Mouse (Mus musculus) liver, postnatal 0 days (tissue): Measurements from ENCODE around the gene Syncrip. TPM values are rescaled to one million over a fixed set of nuclear protein-coding genes. Genes with fewer than 3 reads are reported as not detected.
A peak's percentile ranks its signal among the peaks of the same experiment; 100 is the strongest.

Experiments
- ATAC-seq: fragments of 200-750 bp; cut with Nextera tagmentation; 2 replicates; pipeline ENCODE4 v1.8.0; 2017; ENCODE audit warnings: mild to moderate bottlenecking, moderate library complexity
- DNase-seq: peaks from one replicate; pipeline ENCODE4 v3.0.0-alpha.2; 2016
- H3K27ac ChIP-seq: fragments of 300-500 bp; sonication (generic); 2 replicates; pipeline ENCODE4 v1.5.1; 2014; ENCODE audit warnings: antibody characterized with exemption, moderate library complexity, mild to moderate bottlenecking, low read depth
- H3K27me3 ChIP-seq: fragments of 300-500 bp; sonication (generic); 2 replicates; pipeline ENCODE4 v1.6.1; 2014; ENCODE audit warnings: low read length, control low read depth, mixed read lengths; ENCODE audit not compliant: insufficient read depth
- H3K36me3 ChIP-seq: fragments of 300-500 bp; sonication (generic); replicated peaks from 2 replicates; pipeline ENCODE4 v1.6.1; 2014; ENCODE audit warnings: mild to moderate bottlenecking, control low read depth, low read length, moderate library complexity, mixed read lengths; ENCODE audit not compliant: insufficient read depth
- H3K4me1 ChIP-seq: fragments of 300-500 bp; sonication (generic); 2 replicates; pipeline ENCODE4 v1.6.1; 2014; ENCODE audit warnings: antibody characterized with exemption, mild to moderate bottlenecking, control low read depth; ENCODE audit not compliant: insufficient read depth
- H3K4me2 ChIP-seq: fragments of 300-500 bp; sonication (generic); 2 replicates; pipeline ENCODE4 v1.6.1; 2014; ENCODE audit warnings: low read depth, mild to moderate bottlenecking, low read length, moderate library complexity, mixed read lengths
- H3K4me3 ChIP-seq: fragments of 300-500 bp; sonication (generic); 2 replicates; pipeline ENCODE4 v1.5.1; 2014; ENCODE audit warnings: low read depth, low read length
- H3K9ac ChIP-seq: fragments of 300-500 bp; sonication (generic); replicated peaks from 2 replicates; pipeline ENCODE4 v1.6.1; 2014; ENCODE audit warnings: mild to moderate bottlenecking, moderate library complexity
- H3K9me3 ChIP-seq: fragments of 300-500 bp; sonication (generic); 2 replicates; pipeline ENCODE4 v1.6.1; 2016; ENCODE audit warnings: mild to moderate bottlenecking, control low read depth, low read length, mixed read lengths
- CTCF ChIP-seq: sonication (generic); IDR thresholded peaks from 2 replicates; pipeline ENCODE4 v1.5.1; 2016; ENCODE audit warnings: antibody characterized with exemption, low read depth
- EP300 ChIP-seq: IDR thresholded peaks from 2 replicates; pipeline ENCODE4 v1.6.1; 2016; ENCODE audit warnings: antibody characterized with exemption, low read depth, mild to moderate bottlenecking
- whole genome bisulfite sequencing: fragments of 180-500 bp; shearing (Covaris S2); extraction: QIAGEN DNeasy Blood & Tissue Kit; methylation state at CpG from one replicate; pipeline ENCODE4 v1.1.7; 2014; ENCODE audit not compliant: insufficient replicate concordance; 5-methylcytosine and 5-hydroxymethylcytosine counted together
- polyA plus RNA-seq: library from polyadenylated mRNA; unstranded; fragments of >200 nt; fragmentation: Nextera tagmentation; extraction: Ambion mirVana; gene quantifications from 2 replicates; pipeline ENCODE4 v1.2.1, GENCODE M21; 2015

Syncrip gene
- polyA plus RNA-seq, 1 experiment from 2014 or later: 27.3 TPM

- H3K4me3 ChIP-seq: peak overlapping the region; percentile 89
- H3K27me3 ChIP-seq: no peaks in the 10 kb centered on the region
- TF ChIP-seq EP300 (no peak), CTCF (no peak)
- DNase-seq (no peak), ATAC-seq (no peak)
- no peaks in the 10 kb centered on the region for H3K36me3 ChIP-seq
- peak overlapping the region; percentile 95 for H3K4me2 ChIP-seq
- WGBS: 37% methylated on average over 10 of the region's 10 CpGs
- H3K27ac ChIP-seq: peak overlapping the region; percentile 96; the same call in 1 of the 2 replicates
- H3K9me3 ChIP-seq: no peaks in the 10 kb centered on the region
- H3K9ac ChIP-seq: peak overlapping the region; percentile 93
- peaks cover 13% of the 10 kb centered on the region for H3K4me1 ChIP-seq
Measured at GRCm38 (mm10) chr9:88437342-88438236, 44.8 kb downstream of the Syncrip start.

- no peaks in the 10 kb centered on the region for H3K4me1 ChIP-seq
- H3K9me3 ChIP-seq: no peaks in the 10 kb centered on the region
- H3K27ac ChIP-seq: no peak overlapping the region
- peaks cover 13% of the 10 kb centered on the region for H3K36me3 ChIP-seq
- no peak for ATAC-seq
- no peak for DNase-seq
- 57% methylated on average over 2 of the region's 2 CpGs for WGBS
- TF ChIP-seq EP300 (no peak), CTCF (no peak)
- no peaks in the 10 kb centered on the region for H3K27me3 ChIP-seq
- no peak overlapping the region for H3K4me2 ChIP-seq
- H3K9ac ChIP-seq: no peak overlapping the region
- no peak overlapping the region for H3K4me3 ChIP-seq
Measured at GRCm38 (mm10) chr9:88424356-88424755, 58.0 kb downstream of the Syncrip start.

GRCm38 (mm10) chr9:88422428-88422827 is 59.9 kb downstream of the Syncrip start:
- ATAC-seq (no peak), DNase-seq (no peak)
- peak; percentile 31 for TF ChIP-seq CTCF
- TF ChIP-seq EP300: no peak
- Histone ChIP-seq H3K36me3 (peaks cover 16% of the 10 kb centered on the region; the same call in 1 of the 2 replicates), H3K9ac (no peak overlapping the region), H3K4me1 (no peaks in the 10 kb centered on the region), H3K27ac (no peak overlapping the region), H3K9me3 (no peaks in the 10 kb centered on the region), H3K27me3 (no peaks in the 10 kb centered on the region), H3K4me2 (no peak overlapping the region), H3K4me3 (no peak overlapping the region)
- 90% methylated on average over 4 of the region's 4 CpGs for WGBS

GRCm38 (mm10) chr9:88416752-88417151 is 65.6 kb downstream of the Syncrip start:
- H3K9ac ChIP-seq: no peak overlapping the region
- DNase-seq: no peak
- 64% methylated on average over 1 of the region's 1 CpGs for WGBS

GRCm38 (mm10) chr9:88409978-88410377 is 72.4 kb downstream of the Syncrip start:
- H3K4me1 ChIP-seq: no peaks in the 10 kb centered on the region
- H3K9me3 ChIP-seq: no peaks in the 10 kb centered on the region
- no peaks in the 10 kb centered on the region for H3K27me3 ChIP-seq
- ATAC-seq (no peak), DNase-seq (no peak)
- no peak overlapping the region for H3K4me3 ChIP-seq
- no peak overlapping the region for H3K9ac ChIP-seq
- no peak overlapping the region for H3K27ac ChIP-seq
- no peak for TF ChIP-seq CTCF
- TF ChIP-seq EP300: no peak
- H3K36me3 ChIP-seq: peaks cover 13% of the 10 kb centered on the region; the same call in 1 of the 2 replicates
- WGBS: 83% methylated on average over 2 of the region's 2 CpGs
- no peak overlapping the region for H3K4me2 ChIP-seq

More at GRCm38 (mm10) chr9:88416752-88417151, 65.6 kb downstream of the Syncrip start:
- H3K4me2 ChIP-seq: no peak overlapping the region
- no peak overlapping the region for H3K27ac ChIP-seq
- no peak overlapping the region for H3K4me3 ChIP-seq
- H3K36me3 ChIP-seq: peaks cover 15% of the 10 kb centered on the region; the same call in 1 of the 2 replicates
- no peak for ATAC-seq
- no peaks in the 10 kb centered on the region for H3K4me1 ChIP-seq
- H3K9me3 ChIP-seq: no peaks in the 10 kb centered on the region
- no peaks in the 10 kb centered on the region for H3K27me3 ChIP-seq
- TF ChIP-seq CTCF: no peak
- no peak for TF ChIP-seq EP300

GRCm38 (mm10) chr9:88404515-88404914 is 77.9 kb downstream of the Syncrip start:
- peak overlapping the region; percentile 10; the same call in 1 of the 2 replicates for H3K4me3 ChIP-seq
- TF ChIP-seq CTCF (no peak), EP300 (no peak)
- H3K27me3 ChIP-seq: no peaks in the 10 kb centered on the region
- no peak for DNase-seq
- 0 out of 2 replicates have a peak, but pooled peaks cover 2% of the 10 kb centered on the region for H3K4me1 ChIP-seq
- peak overlapping the region; percentile 13 for H3K27ac ChIP-seq
- H3K9me3 ChIP-seq: no peaks in the 10 kb centered on the region
- peaks cover 11% of the 10 kb centered on the region for H3K36me3 ChIP-seq
- WGBS: 48% methylated on average over 6 of the region's 6 CpGs
- H3K9ac ChIP-seq: no peak overlapping the region
- peak; percentile 70 for ATAC-seq
- peak overlapping the region; percentile 64 for H3K4me2 ChIP-seq
